Mouse (Mus musculus) kidney, postnatal 0 days (tissue): ENCODE data around the gene Aftph. TPM values are rescaled to one million over a fixed set of nuclear protein-coding genes. Genes with fewer than 3 reads are reported as not detected.

Experiments
- ATAC-seq: fragments of 200-750 bp; cut with Nextera tagmentation; replicated peaks from 2 replicates; pipeline ENCODE4 v1.8.0; 2017; ENCODE audit warnings: low read depth, moderate number of reproducible peaks, moderate TSS enrichment, moderate library complexity; ENCODE audit not compliant: low FRiP score
- DNase-seq: peaks from one replicate; pipeline ENCODE4 v3.0.0-alpha.2; 2016; ENCODE audit warnings: low spot score
- H3K27ac ChIP-seq: fragments of 300-500 bp; sonication (generic); 2 replicates; pipeline ENCODE4 v1.5.1; 2014; ENCODE audit warnings: mild to moderate bottlenecking
- H3K27me3 ChIP-seq: fragments of 300-500 bp; sonication (generic); 2 replicates; pipeline ENCODE4 v1.6.1; 2014; ENCODE audit warnings: low read length, mixed read lengths; ENCODE audit not compliant: insufficient read depth
- H3K36me3 ChIP-seq: fragments of 300-500 bp; sonication (generic); 2 replicates; pipeline ENCODE4 v1.6.1; 2014; ENCODE audit warnings: low read length, mixed read lengths; ENCODE audit not compliant: insufficient read depth
- H3K4me1 ChIP-seq: fragments of 300-500 bp; sonication (generic); replicated peaks from 2 replicates; pipeline ENCODE4 v1.6.1; 2014; ENCODE audit warnings: antibody characterized with exemption, low read length, mixed read lengths; ENCODE audit not compliant: insufficient read depth
- H3K4me2 ChIP-seq: fragments of 300-500 bp; sonication (generic); 2 replicates; pipeline ENCODE4 v1.6.1; 2014; ENCODE audit warnings: mild to moderate bottlenecking, low read length, moderate library complexity, mixed read lengths
- H3K4me3 ChIP-seq: fragments of 300-500 bp; sonication (generic); replicated peaks from 2 replicates; pipeline ENCODE4 v1.5.1; 2014; ENCODE audit warnings: low read depth, low read length
- H3K9ac ChIP-seq: fragments of 300-500 bp; sonication (generic); 2 replicates; pipeline ENCODE4 v1.6.1; 2014; ENCODE audit warnings: low read depth, low read length
- H3K9me3 ChIP-seq: fragments of 300-500 bp; sonication (generic); replicated peaks from 2 replicates; pipeline ENCODE4 v1.6.1; 2016; ENCODE audit warnings: low read length, inconsistent platforms, mixed read lengths
- CTCF ChIP-seq: IDR thresholded peaks from 2 replicates; pipeline ENCODE4 v1.5.1; 2016; ENCODE audit warnings: antibody characterized with exemption, low read depth, mild to moderate bottlenecking, moderate library complexity
- WGBS: fragments of 180-500 bp; shearing (Covaris S2); extraction: QIAGEN DNeasy Blood & Tissue Kit; methylation state at CpG from one replicate; pipeline ENCODE4 v1.1.7; 2014; 5-methylcytosine and 5-hydroxymethylcytosine counted together
- polyA plus RNA-seq: library from polyadenylated mRNA; unstranded; fragments of >200 nt; fragmentation: Nextera tagmentation; extraction: Ambion mirVana; gene quantifications from 2 replicates; pipeline ENCODE4 v1.2.1, GENCODE M21; 2015

Gene Aftph
- polyA plus RNA-seq, 1 experiment from 2014 or later = 25.1 TPM

DNA sequence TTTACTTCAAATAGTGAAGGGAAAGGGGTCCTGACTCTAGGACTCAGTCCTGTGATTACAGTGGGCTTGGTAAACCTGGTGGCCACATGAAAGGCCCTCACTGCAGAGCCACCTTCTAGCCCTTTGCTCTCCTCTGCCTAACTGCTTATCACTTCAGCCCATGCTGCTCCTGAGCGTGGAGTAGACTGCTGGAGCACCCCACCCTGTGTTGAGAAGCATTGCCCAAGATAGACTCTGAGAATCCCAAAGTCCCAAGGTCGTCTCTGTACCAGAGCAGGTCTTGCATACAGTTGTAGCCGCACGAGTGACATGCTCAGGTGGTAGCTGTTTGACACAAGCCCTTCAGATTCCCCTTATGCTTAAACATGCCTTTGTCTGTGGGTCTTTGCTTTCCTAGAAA is 105.3 kb downstream of the Aftph start:
- H3K27ac ChIP-seq = peak overlapping the region; percentile 43
- H3K27me3 ChIP-seq = no peaks in the 10 kb centered on the region
- TF ChIP-seq CTCF = no peak
- 56% methylated on average over 4 of the region's 4 CpGs for WGBS
- peaks cover 27% of the 10 kb centered on the region for H3K4me1 ChIP-seq
- no peaks in the 10 kb centered on the region for H3K36me3 ChIP-seq
- ATAC-seq (no peak), DNase-seq (no peak)
- H3K4me2 ChIP-seq = 0 out of 2 replicates have a peak overlapping the region, but pooled peaks have one; percentile 1
- no peak overlapping the region for H3K9ac ChIP-seq
- H3K4me3 ChIP-seq = no peak overlapping the region
- no peaks in the 10 kb centered on the region for H3K9me3 ChIP-seq

DNA sequence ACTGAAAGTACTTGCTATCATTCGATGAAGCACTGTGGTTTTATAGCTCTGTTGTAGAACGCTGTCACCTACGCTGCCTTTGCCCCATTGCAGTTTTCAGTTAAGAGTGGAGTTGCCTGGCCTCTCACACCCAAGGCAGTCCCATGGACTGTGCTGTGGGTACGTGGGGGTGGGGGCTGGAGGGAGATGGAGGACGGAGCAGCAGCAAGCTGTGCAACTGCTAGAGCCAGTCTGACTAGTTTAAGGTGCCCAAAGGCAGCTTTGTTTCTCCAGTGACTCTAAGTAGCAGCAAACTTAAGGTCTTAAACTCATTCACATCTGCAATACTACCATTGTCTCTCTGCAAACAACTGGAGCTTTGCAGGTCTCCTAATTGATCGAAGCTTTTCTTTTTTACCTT is 105.7 kb downstream of the Aftph start:
- peak overlapping the region; percentile 43 for H3K27ac ChIP-seq
- H3K4me3 ChIP-seq = no peak overlapping the region
- no peaks in the 10 kb centered on the region for H3K36me3 ChIP-seq
- H3K4me2 ChIP-seq = peak overlapping the region; percentile 1; the same call in 1 of the 2 replicates
- H3K9ac ChIP-seq = no peak overlapping the region
- peaks cover 24% of the 10 kb centered on the region for H3K4me1 ChIP-seq
- no peak for TF ChIP-seq CTCF
- DNase-seq (no peak), ATAC-seq (no peak)
- H3K27me3 ChIP-seq = no peaks in the 10 kb centered on the region
- WGBS = 26% methylated on average over 6 of the region's 6 CpGs
- H3K9me3 ChIP-seq = no peaks in the 10 kb centered on the region

Other genes with a start within 250 kb of the Aftph start
- 36.0 and 40.9 TPM in 2 replicates for gene Sertad2, start 198.3 kb downstream of the Aftph start, polyA plus RNA-seq
- 31.3 and 33.8 TPM in 2 replicates for gene Lgalsl, start 89.5 kb upstream of the Aftph start, polyA plus RNA-seq